Mouse (Mus musculus) thymus, adult 2 months (tissue): ENCODE results near the gene Fubp3. TPM values are rescaled to one million over a fixed set of nuclear protein-coding genes. Genes with fewer than 3 reads are reported as not detected.
A peak's percentile ranks its signal among the peaks of the same experiment; 100 is the strongest.

Source experiments
- DNase-seq: peaks from one replicate; pipeline ENCODE4 v3.0.0; 2021
- H3K27ac ChIP-seq: fragments of 200-500 bp; 2 replicates; pipeline ENCODE4 v1.5.1; 2012; ENCODE audit warnings: low read length, control low read depth; ENCODE audit not compliant: control insufficient read depth, insufficient read depth
- H3K27me3 ChIP-seq: fragments of 200-500 bp; 2 replicates; pipeline ENCODE4 v1.6.1; 2012; ENCODE audit warnings: mild to moderate bottlenecking, low read length, moderate library complexity, mixed read lengths; ENCODE audit not compliant: control insufficient read depth, insufficient read depth
- H3K36me3 ChIP-seq: fragments of 200-500 bp; 2 replicates; pipeline ENCODE4 v1.6.1; 2012; ENCODE audit warnings: mild to moderate bottlenecking, low read length, moderate library complexity; ENCODE audit not compliant: control insufficient read depth, insufficient read depth
- H3K4me1 ChIP-seq: fragments of 200-500 bp; replicated peaks from 2 replicates; pipeline ENCODE4 v1.6.1; 2012; ENCODE audit warnings: low read length; ENCODE audit not compliant: control insufficient read depth, insufficient read depth
- H3K4me3 ChIP-seq: fragments of 200-500 bp; 2 replicates; pipeline ENCODE4 v1.5.1; 2012; ENCODE audit warnings: mild to moderate bottlenecking, low read length, control low read depth, moderate library complexity; ENCODE audit not compliant: control insufficient read depth, insufficient read depth
- CTCF ChIP-seq: fragments of 200-500 bp; IDR thresholded peaks from 2 replicates; pipeline ENCODE4 v1.5.1; 2012; ENCODE audit warnings: mild to moderate bottlenecking, control low read depth, low read length, moderate library complexity, borderline replicate concordance; ENCODE audit not compliant: control insufficient read depth, poor library complexity, insufficient read depth; ENCODE audit errors: extremely low read depth
- POLR2A ChIP-seq: fragments of 200-500 bp; IDR thresholded peaks from 2 replicates; pipeline ENCODE4 v1.6.1; 2012; ENCODE audit warnings: mild to moderate bottlenecking, low read length, control low read depth, moderate library complexity; ENCODE audit not compliant: control insufficient read depth, poor library complexity, insufficient read depth; ENCODE audit errors: extremely low read depth
- WGBS: fragments of 180-500 bp; shearing (Covaris S2); methylation state at CpG from one replicate; pipeline ENCODE4 v1.1.7; 2018; 5-methylcytosine and 5-hydroxymethylcytosine counted together
- polyA plus RNA-seq: library from polyadenylated mRNA; depleted of rRNA; stranded (reverse); fragments of >200 nt; gene quantifications from 2 replicates; pipeline ENCODE4 v1.2.3, GENCODE M21; 2012; rRNA removed

Fubp3 gene
- 56.3 and 69.5 TPM in 2 replicates for polyA plus RNA-seq

DNA sequence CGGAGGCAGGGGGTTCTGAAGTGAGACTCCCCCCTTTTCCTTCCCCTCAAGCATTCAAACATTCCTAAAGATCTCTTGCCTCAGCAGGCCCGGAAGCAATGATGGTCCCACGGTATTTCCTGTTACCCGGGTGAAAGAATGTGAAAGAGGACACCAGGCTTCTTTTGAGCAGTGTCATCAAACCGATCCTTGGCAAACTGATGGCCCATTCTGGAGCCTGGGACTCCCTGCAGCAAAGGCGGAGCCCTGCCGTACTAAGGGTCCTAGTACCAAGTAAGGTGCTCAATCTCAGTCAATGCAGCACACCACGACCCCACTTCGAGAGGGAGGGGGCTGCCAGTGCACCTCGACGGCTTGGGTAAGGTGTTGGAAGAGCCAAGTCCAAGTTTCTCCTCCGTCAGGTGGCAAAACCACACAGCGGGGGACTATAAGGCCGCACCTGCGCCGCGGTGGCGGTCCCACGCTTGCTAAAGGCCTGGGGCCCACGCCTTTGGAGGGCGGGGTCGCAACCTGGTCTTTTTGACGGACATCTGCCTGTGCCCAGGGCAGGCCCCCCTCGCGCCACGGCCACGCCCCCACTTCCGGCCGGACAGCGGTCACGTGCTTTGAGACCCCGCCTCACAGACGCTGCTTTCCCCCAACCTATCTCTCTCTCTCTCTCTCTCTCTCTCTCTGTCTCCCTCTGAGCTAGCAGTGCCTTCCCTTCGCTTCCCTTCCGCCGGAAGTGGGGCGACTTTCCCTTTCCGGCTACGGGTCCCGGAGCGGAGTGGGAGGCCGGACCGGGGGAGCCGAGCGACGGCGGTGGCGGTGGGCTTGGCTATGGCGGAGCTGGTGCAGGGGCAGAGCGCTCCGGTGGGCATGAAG, at the start of gene Fubp3:
Fubp3 (plus strand) TSS at position 601 of the 864 bp plus-strand sequence.
- peak within 1 kb of the TSS; percentile 75 for H3K4me3 ChIP-seq
- peaks cover 10% of the 10 kb centered on the region for H3K4me1 ChIP-seq
- DNase-seq: peak; percentile 80
- TF ChIP-seq POLR2A (peak; percentile 75; the same call in 1 of the 2 replicates), CTCF (no peak)
- no peaks in the 10 kb centered on the region for H3K27me3 ChIP-seq
- H3K36me3 ChIP-seq: no peaks in the 10 kb centered on the region
- H3K27ac ChIP-seq: 0 out of 2 replicates have a peak within 1 kb of the TSS, but pooled peaks have one; percentile 1
- WGBS: 2% methylated on average over 51 of the region's 51 CpGs

DNA sequence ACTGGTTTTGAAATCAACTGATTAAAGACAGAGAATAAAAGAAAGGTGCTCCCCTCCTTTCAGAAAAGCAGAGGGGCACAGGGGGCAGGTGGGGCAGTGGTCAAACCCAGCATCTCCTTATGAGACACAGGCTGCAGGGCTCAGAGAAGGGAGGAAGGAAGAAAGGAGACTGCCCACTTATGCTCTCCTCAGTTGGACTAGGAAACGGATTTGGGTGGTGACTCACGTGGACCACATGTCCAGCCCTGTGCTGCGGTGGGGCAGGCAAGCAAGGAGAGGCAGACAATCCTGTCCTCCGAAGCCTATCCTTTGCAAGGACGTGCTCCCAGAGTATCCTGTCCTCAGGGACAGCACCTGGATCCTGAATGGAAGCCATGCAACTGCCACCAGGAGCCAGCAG, 47.8 kb upstream of the Fubp3 start:
- DNase-seq: no peak
- Histone ChIP-seq H3K36me3 (no peaks in the 10 kb centered on the region), H3K4me1 (no peaks in the 10 kb centered on the region), H3K27ac (no peak overlapping the region), H3K27me3 (no peaks in the 10 kb centered on the region), H3K4me3 (no peak overlapping the region)
- TF ChIP-seq POLR2A (no peak), CTCF (no peak)
- WGBS: 80% methylated on average over 5 of the region's 5 CpGs

DNA sequence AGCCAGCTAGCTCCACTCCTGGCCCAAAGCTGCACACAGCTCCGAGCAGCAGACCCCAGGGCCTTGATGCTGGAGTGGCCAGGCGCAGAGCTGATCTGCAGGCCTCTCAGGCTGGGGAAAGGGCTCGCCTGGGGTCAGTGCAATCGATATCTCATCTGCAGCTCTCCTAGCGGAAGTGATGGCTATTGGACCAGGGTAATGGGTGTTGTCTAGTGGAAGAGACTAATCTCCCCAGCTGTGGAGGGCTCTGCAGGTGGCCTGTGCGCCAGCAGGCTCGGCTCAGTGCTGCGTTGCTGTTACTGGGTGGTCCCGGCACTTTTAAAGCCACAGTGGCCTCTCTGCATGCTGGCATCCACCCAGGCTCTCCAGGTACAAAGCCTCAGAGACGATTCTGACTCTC, 46.7 kb upstream of the Fubp3 start:
- no peaks in the 10 kb centered on the region for H3K4me1 ChIP-seq
- TF ChIP-seq CTCF (no peak), POLR2A (no peak)
- H3K27me3 ChIP-seq: no peaks in the 10 kb centered on the region
- 83% methylated on average over 10 of the region's 10 CpGs for WGBS
- H3K27ac ChIP-seq: no peak overlapping the region
- no peak for DNase-seq
- no peak overlapping the region for H3K4me3 ChIP-seq
- H3K36me3 ChIP-seq: no peaks in the 10 kb centered on the region

DNA sequence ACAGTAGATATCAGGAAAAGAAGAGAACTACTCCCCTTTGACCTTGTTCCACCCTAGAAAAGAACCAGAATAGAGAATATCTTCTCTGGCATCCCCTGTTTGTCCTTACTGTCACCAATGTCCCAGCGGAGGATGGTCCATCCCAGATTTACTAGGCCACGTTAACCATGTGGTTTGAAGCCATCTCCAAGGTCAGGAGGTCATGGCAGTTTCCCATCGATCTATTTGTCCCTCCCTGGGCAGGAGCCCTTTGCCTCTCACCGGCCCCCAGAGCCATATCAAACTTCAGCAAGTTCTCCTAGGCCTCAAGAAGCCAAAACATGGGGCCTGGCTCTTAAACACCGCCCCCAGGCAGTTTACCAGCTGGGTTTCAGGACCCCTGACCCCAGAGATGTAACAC, 42.2 kb upstream of the Fubp3 start:
- Histone ChIP-seq H3K27ac (no peak overlapping the region), H3K36me3 (no peaks in the 10 kb centered on the region), H3K4me1 (no peaks in the 10 kb centered on the region), H3K4me3 (no peak overlapping the region), H3K27me3 (no peaks in the 10 kb centered on the region)
- no peak for DNase-seq
- 83% methylated on average over 5 of the region's 5 CpGs for WGBS
- no peak for TF ChIP-seq CTCF
- no peak for TF ChIP-seq POLR2A

DNA sequence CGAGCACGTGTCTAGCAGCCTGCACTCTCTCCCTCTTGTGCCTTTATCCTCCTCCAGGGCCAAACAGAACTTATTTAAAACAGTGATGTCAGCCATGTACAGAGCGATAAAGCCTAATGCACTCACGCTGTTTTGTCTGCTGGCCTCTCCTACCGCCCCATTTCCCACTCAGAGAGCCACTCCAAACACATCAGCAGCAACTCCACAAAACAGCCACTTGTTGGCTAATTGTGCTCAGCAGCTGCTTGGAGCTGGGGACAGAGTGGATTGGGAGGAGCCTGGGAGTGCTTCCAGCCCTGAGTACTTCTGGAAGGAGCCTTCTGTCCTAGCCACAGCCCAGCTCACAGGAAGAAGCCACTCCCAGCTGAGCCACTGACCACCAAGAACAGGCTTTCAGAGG, 35.4 kb upstream of the Fubp3 start:
- TF ChIP-seq POLR2A: no peak
- no peak for TF ChIP-seq CTCF
- no peaks in the 10 kb centered on the region for H3K36me3 ChIP-seq
- no peak for DNase-seq
- no peaks in the 10 kb centered on the region for H3K27me3 ChIP-seq
- peaks cover 3% of the 10 kb centered on the region; the same call in 1 of the 2 replicates for H3K4me1 ChIP-seq
- WGBS: 74% methylated on average over 5 of the region's 5 CpGs
- H3K27ac ChIP-seq: no peak overlapping the region
- H3K4me3 ChIP-seq: no peak overlapping the region

DNA sequence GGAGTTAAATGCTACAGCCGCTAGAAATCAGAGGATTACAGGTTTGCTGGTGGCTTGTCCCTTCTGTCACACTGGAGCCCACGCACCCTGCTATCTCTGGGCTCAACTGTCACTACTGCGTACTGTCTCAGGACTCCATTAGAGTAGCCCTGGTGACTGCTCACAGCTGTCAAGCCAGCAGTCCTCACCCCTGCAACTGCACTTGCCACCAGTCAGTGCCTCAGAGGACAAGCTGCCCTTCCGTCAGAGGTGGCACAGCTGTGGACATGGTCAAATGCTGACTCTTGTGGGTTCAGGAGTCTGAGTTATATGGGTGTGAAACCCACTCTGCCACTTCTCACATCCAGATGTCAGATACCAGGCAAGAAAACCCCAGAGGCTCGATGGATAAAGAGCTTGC, 33.7 kb upstream of the Fubp3 start:
- no peaks in the 10 kb centered on the region for H3K36me3 ChIP-seq
- no peak overlapping the region for H3K4me3 ChIP-seq
- no peaks in the 10 kb centered on the region for H3K27me3 ChIP-seq
- H3K27ac ChIP-seq: no peak overlapping the region
- peaks cover 3% of the 10 kb centered on the region; the same call in 1 of the 2 replicates for H3K4me1 ChIP-seq
- TF ChIP-seq CTCF (no peak), POLR2A (no peak)
- no peak for DNase-seq
- 77% methylated on average over 5 of the region's 5 CpGs for WGBS
